ENCODE assay signal across 11 mouse cellular contexts in the genomic region with DNA sequence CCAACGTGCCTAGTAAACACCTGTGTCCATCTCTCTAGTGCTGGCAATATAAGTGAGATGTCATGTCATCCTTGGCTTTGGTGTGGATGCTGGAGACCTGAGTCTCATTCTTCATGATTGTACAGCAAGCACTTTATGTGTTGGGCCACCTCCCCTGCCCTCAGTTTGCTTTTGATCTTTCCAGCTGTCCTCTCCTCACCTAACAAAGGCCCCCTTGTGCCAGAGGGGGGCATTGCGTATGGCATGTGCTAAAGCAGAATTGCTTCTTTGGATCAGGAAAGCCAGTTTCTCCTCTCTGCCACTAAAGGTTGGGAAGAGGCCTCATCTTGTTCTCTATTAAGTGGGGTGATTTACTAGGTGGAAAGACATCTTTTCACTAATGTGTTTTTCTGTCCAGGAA.
DNase-seq lines count a peak whose midpoint lies in the region; ATAC-seq and TF ChIP-seq lines count a peak whose summit lies in the region.
"Had no signal": no experiment of that assay in that cellular context is flagged by ENCODE, and none has a peak within 500 bp of the region (broad histone marks: within the 10 kb centered on the region; RNA-seq: fewer than 3 reads in every experiment).

No protein-coding gene starts in this region.

- no peaks in the 10 kb centered on the region for H3K36me3 ChIP-seq in forebrain, embryonic 12.5 days (replicated peaks)
- H3K36me3 ChIP-seq in forebrain, embryonic 16.5 days (ENCODE audit: control insufficient read depth, insufficient read depth) = no peaks in the 10 kb centered on the region
- no peaks in the 10 kb centered on the region for H3K36me3 ChIP-seq in liver, embryonic 12.5 days
- H3K36me3 ChIP-seq: embryonic facial prominence, embryonic 13.5 days; neural tube, embryonic 15.5 days had no signal

- H3K4me1 ChIP-seq in forebrain, embryonic 12.5 days = peaks cover 18% of the 10 kb centered on the region
- H3K4me1 ChIP-seq in forebrain, embryonic 16.5 days (replicated peaks; ENCODE audit: control insufficient read depth, insufficient read depth, low read length) = no peaks in the 10 kb centered on the region; the same call in 1 of the 2 replicates
- no peaks in the 10 kb centered on the region for H3K4me1 ChIP-seq in liver, embryonic 12.5 days

- peaks cover 75% of the 10 kb centered on the region for H3K27me3 ChIP-seq in forebrain, embryonic 12.5 days
- peaks cover 24% of the 10 kb centered on the region; the same call in 1 of the 2 replicates for H3K27me3 ChIP-seq in forebrain, embryonic 16.5 days (replicated peaks; ENCODE audit: control insufficient read depth, insufficient read depth, low read length)
- no peaks in the 10 kb centered on the region for H3K27me3 ChIP-seq in liver, embryonic 12.5 days (replicated peaks)
- H3K27me3 ChIP-seq: embryonic facial prominence, embryonic 13.5 days had no signal

- ATAC-seq in forebrain, embryonic 12.5 days (ENCODE audit: low FRiP score) = no peak
- no peak for ATAC-seq in forebrain, embryonic 16.5 days
- no peak for ATAC-seq in liver, embryonic 12.5 days

- TF ChIP-seq POLR2A in brain, embryonic 14.5 days (IDR thresholded peaks at IDR 0.05; ENCODE audit: borderline replicate concordance, extremely low read depth, insufficient read depth, insufficient read length, poor library complexity, severe bottlenecking) = no peak

- no peaks in the 10 kb centered on the region for H3K9me3 ChIP-seq in forebrain, embryonic 12.5 days
- H3K9me3 ChIP-seq in forebrain, embryonic 16.5 days (ENCODE audit: control insufficient read depth, low read length) = no peaks in the 10 kb centered on the region
- no peaks in the 10 kb centered on the region for H3K9me3 ChIP-seq in liver, embryonic 12.5 days (replicated peaks)
- H3K9me3 ChIP-seq: embryonic facial prominence, embryonic 13.5 days; neural tube, embryonic 15.5 days had no signal

- no peak overlapping the region for H3K9ac ChIP-seq in forebrain, embryonic 12.5 days
- H3K9ac ChIP-seq in forebrain, embryonic 16.5 days (replicated peaks; ENCODE audit: low read depth, low read length) = no peak overlapping the region
- H3K9ac ChIP-seq in liver, embryonic 12.5 days = no peak overlapping the region
- H3K9ac ChIP-seq: embryonic facial prominence, embryonic 13.5 days; neural tube, embryonic 15.5 days had no signal

- peak; percentile 39; the same call in 1 of the 2 replicates for TF ChIP-seq CTCF in brain, embryonic 14.5 days (IDR thresholded peaks at IDR 0.05; ENCODE audit: borderline replicate concordance, extremely low read depth, insufficient read depth, insufficient read length)

- no peak overlapping the region for H3K4me2 ChIP-seq in forebrain, embryonic 12.5 days
- no peak overlapping the region for H3K4me2 ChIP-seq in forebrain, embryonic 16.5 days (ENCODE audit: low read length)
- H3K4me2 ChIP-seq in liver, embryonic 12.5 days = no peak overlapping the region
- H3K4me2 ChIP-seq: embryonic facial prominence, embryonic 13.5 days; heart, embryonic 11.5 days; neural tube, embryonic 15.5 days had no signal

- peak; percentile 31 for DNase-seq in liver
- DNase-seq in brain, embryonic 14.5 days (ENCODE audit: low read depth) = no peak
- DNase-seq in retina, postnatal 1 day = peak; percentile 30
- DNase-seq in frontal cortex, adult 2 months (ENCODE audit: extremely low spot score in 1 of 2, low spot score in 1 of 2) = no peak
- DNase-seq in frontal cortex, postnatal 25 days (ENCODE audit: low spot score in 2 of 2) = no peak

- 0 out of 2 replicates have a peak overlapping the region, but pooled peaks have one; percentile 6 for H3K27ac ChIP-seq in forebrain, embryonic 12.5 days
- H3K27ac ChIP-seq in forebrain, embryonic 16.5 days (ENCODE audit: low read length) = no peak overlapping the region
- no peak overlapping the region for H3K27ac ChIP-seq in liver, embryonic 12.5 days
- H3K27ac ChIP-seq: embryonic facial prominence, embryonic 13.5 days; neural tube, embryonic 15.5 days had no signal

- H3K4me3 ChIP-seq in forebrain, embryonic 12.5 days (replicated peaks) = no peak overlapping the region
- H3K4me3 ChIP-seq in forebrain, embryonic 16.5 days (replicated peaks; ENCODE audit: low read length) = no peak overlapping the region
- H3K4me3 ChIP-seq in liver, embryonic 12.5 days = no peak overlapping the region
- H3K4me3 ChIP-seq: embryonic facial prominence, embryonic 13.5 days; neural tube, embryonic 15.5 days had no signal

- 48% methylated on average over 2 of the region's 2 CpGs for WGBS in forebrain, embryonic 12.5 days
- WGBS in forebrain, embryonic 16.5 days = 63% methylated on average over 2 of the region's 2 CpGs
- 59% methylated on average over 2 of the region's 2 CpGs for WGBS in liver, embryonic 12.5 days (ENCODE audit: insufficient replicate concordance)

Comparison
In these comparisons a context has a peak if more than half of its experiments do, and no peak if none do; other contexts are left out.
1. DNase-seq: peak in liver (single experiment) and retina, postnatal 1 day (single experiment); none in brain, embryonic 14.5 days (single experiment), frontal cortex, adult 2 months (0 of 2) and frontal cortex, postnatal 25 days (0 of 2).